Mouse (Mus musculus) thymus, postnatal 4 days (tissue): ENCODE results near the gene Gatad1.
"Not testable (repeated sequence)": the region's sequence is repeated elsewhere in the genome, so short reads cannot be mapped to it uniquely, and the experiment has no call there.

Source experiments
- DNase-seq: peaks from one replicate; pipeline ENCODE4 v3.0.0; 2021

Gatad1 gene

GRCm38 (mm10) chr5:3633951-3634350 is 23.0 kb downstream of the Gatad1 start:
- DNase-seq: peak; percentile 54

- DNase-seq: no peak
These were observed 23.7 kb downstream of the Gatad1 start for GRCm38 (mm10) chr5:3633315-3633714.

GRCm38 (mm10) chr5:3632285-3632684 is 24.7 kb downstream of the Gatad1 start:
- DNase-seq: no peak

- DNase-seq: no peak
These were observed 25.3 kb downstream of the Gatad1 start for GRCm38 (mm10) chr5:3631512-3632271.

- DNase-seq: no peak
These were observed 26.9 kb downstream of the Gatad1 start for GRCm38 (mm10) chr5:3630055-3630454.

- no peak for DNase-seq
These were observed 36.5 kb downstream of the Gatad1 start for GRCm38 (mm10) chr5:3620486-3620885.

GRCm38 (mm10) chr5:3611835-3612234 is 45.1 kb downstream of the Gatad1 start:
- not testable (repeated sequence) for DNase-seq

- no peak for DNase-seq
These were observed 47.7 kb downstream of the Gatad1 start for GRCm38 (mm10) chr5:3609241-3609640.

GRCm38 (mm10) chr5:3607114-3607513 is 49.9 kb downstream of the Gatad1 start:
- DNase-seq: no peak

GRCm38 (mm10) chr5:3600790-3601189 is 56.2 kb downstream of the Gatad1 start:
- no peak for DNase-seq

- no peak for DNase-seq
These were observed 56.7 kb downstream of the Gatad1 start for GRCm38 (mm10) chr5:3600298-3600697.

GRCm38 (mm10) chr5:3598766-3599165 is 58.2 kb downstream of the Gatad1 start:
- no peak for DNase-seq

- no peak for DNase-seq
These were observed 59.8 kb downstream of the Gatad1 start for GRCm38 (mm10) chr5:3597171-3597570.

GRCm38 (mm10) chr5:3596399-3596766 is 60.6 kb downstream of the Gatad1 start, which contains the start of gene Rbm48:
Gene Rbm48 (minus strand): TSS chr5:3596585.
- peak; percentile 85 for DNase-seq

- peak; percentile 94 for DNase-seq
These were observed 61.1 kb downstream of the Gatad1 start, which contains the start of gene Pex1 for GRCm38 (mm10) chr5:3595693-3596398. Gene Pex1 (plus strand): TSS chr5:3596066.
